Mouse (Mus musculus) ES-E14 (cell line): ENCODE measurements around the gene Srgn. TPM values are rescaled to one million over a fixed set of nuclear protein-coding genes. Genes with fewer than 3 reads are reported as not detected.
A peak's percentile ranks its signal among the peaks of the same experiment; 100 is the strongest.

ENCODE experiments used
- DNase-seq: peaks from one replicate; pipeline ENCODE4 v3.0.0-alpha.2; 2013; ENCODE audit warnings: low read depth, low spot score
- H3K27ac ChIP-seq: 2 replicates; pipeline ENCODE4 v1.5.1; 2012; ENCODE audit warnings: low read depth, mild to moderate bottlenecking, low read length, moderate library complexity, mixed read lengths; ENCODE audit not compliant: poor library complexity, insufficient read depth, severe bottlenecking
- H3K36me3 ChIP-seq: 2 replicates; pipeline ENCODE4 v1.6.1; 2012; ENCODE audit warnings: mild to moderate bottlenecking, low read length, moderate library complexity, mixed read lengths; ENCODE audit not compliant: control insufficient read depth, poor library complexity, insufficient read depth, severe bottlenecking
- H3K4me1 ChIP-seq, 2 experiments: fragments of 150-350 bp in 1 of 2; sonication (generic) in 1 of 2; 2 replicates each; pipeline ENCODE4 v1.6.1; 2012; ENCODE audit warnings: low read length in 2 of 2, mild to moderate bottlenecking in 1 of 2, mixed read lengths in 1 of 2; ENCODE audit not compliant: control insufficient read depth in 2 of 2, insufficient read depth in 2 of 2, poor library complexity in 1 of 2
- H3K4me3 ChIP-seq, 2 experiments: fragments of 150-350 bp in 1 of 2; sonication (generic) in 1 of 2; 2 replicates each; pipeline ENCODE4 v1.5.1; 2012; ENCODE audit warnings: low read length in 2 of 2, low read depth in 1 of 2, mild to moderate bottlenecking in 1 of 2, mixed read lengths in 1 of 2; ENCODE audit not compliant: insufficient read depth in 1 of 2, poor library complexity in 1 of 2, severe bottlenecking in 1 of 2
- H3K9ac ChIP-seq: 2 replicates; pipeline ENCODE4 v1.6.1; 2012; ENCODE audit warnings: low read depth, mild to moderate bottlenecking, low read length, mixed read lengths; ENCODE audit not compliant: poor library complexity, insufficient read depth, severe bottlenecking
- H3K9me3 ChIP-seq: fragments of 150-350 bp; sonication (generic); 2 replicates; pipeline ENCODE4 v1.6.1; 2012; ENCODE audit warnings: low read depth, mild to moderate bottlenecking, low read length; ENCODE audit not compliant: control insufficient read depth, insufficient read depth
- CHD2 ChIP-seq: IDR thresholded peaks from 2 replicates; pipeline ENCODE4 v1.6.1; 2014; ENCODE audit warnings: mild to moderate bottlenecking, low read depth, low read length, inconsistent platforms
- HCFC1 ChIP-seq: IDR thresholded peaks from 2 replicates; pipeline ENCODE4 v1.6.1; 2012; ENCODE audit warnings: low read length, inconsistent platforms, borderline replicate concordance; ENCODE audit not compliant: insufficient read depth
- MAFK ChIP-seq: IDR thresholded peaks from 2 replicates; pipeline ENCODE4 v1.6.1; 2014; ENCODE audit warnings: mild to moderate bottlenecking, low read depth, low read length, inconsistent platforms; ENCODE audit not compliant: insufficient read depth
- ZC3H11A ChIP-seq: IDR thresholded peaks from 2 replicates; pipeline ENCODE4 v1.6.1; 2012; ENCODE audit warnings: low read depth, mild to moderate bottlenecking, inconsistent platforms, low read length, borderline replicate concordance
- ZNF384 ChIP-seq: IDR thresholded peaks from 2 replicates; pipeline ENCODE4 v1.6.1; 2012; ENCODE audit warnings: low read depth, low read length, inconsistent platforms
- in situ Hi-C, 2 experiments: fragments of 600-800 bp; cut with MboI; formaldehyde crosslinking; loops; one replicate each; pipeline ENCODE4 v1.15.1; 2025; ENCODE audit warnings: low sequenced_read_pairs in 2 of 2, inconsistent platforms in 1 of 2; ENCODE audit not compliant: unreplicated experiment in 2 of 2
- total RNA-seq: library from RNA; depleted of rRNA; stranded (reverse); fragments of 300-350 nt; gene quantifications from 2 replicates; pipeline ENCODE4 v1.2.3, GENCODE M21; 2012

The Srgn gene
- total RNA-seq, 1 experiment, result 33.6 TPM

- DNase-seq, result no peak
- Histone ChIP-seq H3K9me3 (no peaks in the 10 kb centered on the region), H3K4me1 (peaks cover 0 to 5% of the 10 kb centered on the region in 2 experiments; a peak in 2 of 4 replicates), H3K27ac (no peak overlapping the region), H3K36me3 (no peaks in the 10 kb centered on the region), H3K4me3 (no peak overlapping the region), H3K9ac (no peak overlapping the region)
- in situ Hi-C loops, result no loop called here
- TF ChIP-seq MAFK (no peak), ZNF384 (no peak), HCFC1 (no peak), ZC3H11A (no peak), CHD2 (no peak)
Measured at GRCm38 (mm10) chr10:62506019-62506556, 21.2 kb downstream of the Srgn start.

- H3K36me3 ChIP-seq, result no peaks in the 10 kb centered on the region
- no peak for DNase-seq
- no peaks in the 10 kb centered on the region for H3K9me3 ChIP-seq
- H3K9ac ChIP-seq, result no peak overlapping the region
- no peak overlapping the region for H3K4me3 ChIP-seq
- peaks cover 0 to 5% of the 10 kb centered on the region in 2 experiments; a peak in 2 of 4 replicates for H3K4me1 ChIP-seq
- no peak for TF ChIP-seq MAFK
- no peak for TF ChIP-seq ZC3H11A
- peak; percentile 79 for TF ChIP-seq ZNF384
- no peak for TF ChIP-seq CHD2
- no peak for TF ChIP-seq HCFC1
- H3K27ac ChIP-seq, result no peak overlapping the region
- in situ Hi-C loops, result no loop called here
Measured at GRCm38 (mm10) chr10:62505224-62505983, 21.8 kb downstream of the Srgn start.

DNA sequence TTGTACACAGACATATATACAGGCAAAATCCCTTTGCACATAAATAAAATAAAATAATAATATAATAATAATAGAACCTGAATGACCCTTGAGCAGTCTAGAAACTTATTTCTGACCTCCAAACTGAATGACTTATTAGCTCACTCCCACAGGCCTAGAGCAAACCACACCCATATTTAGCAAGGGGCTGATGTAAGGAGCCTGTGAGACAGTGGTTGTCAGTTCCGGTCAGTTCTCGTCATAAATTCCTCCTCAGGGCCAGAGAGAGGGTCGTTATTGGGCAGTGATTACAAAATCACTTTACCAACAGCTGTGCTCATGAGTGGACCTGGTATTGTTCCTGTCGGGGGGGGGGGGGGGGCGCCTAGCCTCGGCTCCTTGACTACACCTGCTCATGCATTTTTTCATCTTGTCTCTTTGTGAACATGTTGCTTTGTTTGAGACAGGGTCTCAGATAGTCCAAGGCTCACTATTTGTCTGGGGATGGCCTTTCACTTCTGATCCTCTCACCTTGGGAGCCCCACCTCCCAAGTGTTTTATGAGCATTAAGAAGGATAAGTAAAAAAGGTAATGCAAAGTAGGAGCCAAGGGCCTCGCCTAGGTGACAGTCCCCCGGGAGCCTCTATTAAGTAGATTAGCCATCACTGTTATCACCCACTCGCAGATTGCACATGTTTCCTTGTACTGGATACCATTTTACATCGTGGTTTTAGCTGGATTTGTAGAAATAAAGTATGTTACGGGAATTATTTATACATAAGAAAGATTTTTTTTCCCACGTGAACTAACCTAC lies 23.2 kb downstream of the Srgn start:
- TF ChIP-seq CHD2 (no peak), MAFK (no peak), ZC3H11A (no peak), ZNF384 (no peak), HCFC1 (no peak)
- Histone ChIP-seq H3K9me3 (no peaks in the 10 kb centered on the region), H3K4me1 (peaks cover 0 to 4% of the 10 kb centered on the region in 2 experiments; a peak in 2 of 4 replicates), H3K4me3 (no peak overlapping the region), H3K36me3 (no peaks in the 10 kb centered on the region), H3K27ac (no peak overlapping the region), H3K9ac (no peak overlapping the region)
- in situ Hi-C loops, result no loop called here
- no peak for DNase-seq

- DNase-seq, result no peak
- H3K9me3 ChIP-seq, result no peaks in the 10 kb centered on the region
- no peak for TF ChIP-seq MAFK
- TF ChIP-seq HCFC1, result no peak
- no peak for TF ChIP-seq ZNF384
- TF ChIP-seq ZC3H11A, result no peak
- TF ChIP-seq CHD2, result no peak
- no peak overlapping the region for H3K9ac ChIP-seq
- peaks cover 0 to 2% of the 10 kb centered on the region in 2 experiments; a peak in 2 of 4 replicates for H3K4me1 ChIP-seq
- in situ Hi-C loops, result no loop called here
- no peak overlapping the region for H3K4me3 ChIP-seq
- H3K36me3 ChIP-seq, result no peaks in the 10 kb centered on the region
- no peak overlapping the region for H3K27ac ChIP-seq
Measured at GRCm38 (mm10) chr10:62503353-62503752, 23.9 kb downstream of the Srgn start.

GRCm38 (mm10) chr10:62501951-62502350 lies 25.3 kb downstream of the Srgn start:
- Histone ChIP-seq H3K9me3 (no peaks in the 10 kb centered on the region), H3K9ac (no peak overlapping the region), H3K27ac (no peak overlapping the region), H3K36me3 (no peaks in the 10 kb centered on the region), H3K4me1 (no peaks in the 10 kb centered on the region), H3K4me3 (no peak overlapping the region)
- in situ Hi-C loops, result no loop called here
- TF ChIP-seq MAFK (no peak), ZNF384 (no peak), HCFC1 (no peak), ZC3H11A (no peak), CHD2 (no peak)
- DNase-seq, result no peak
